Mouse (Mus musculus) MEL (cell line): ENCODE results near the gene Csnk2a2. TPM values are rescaled to one million over a fixed set of nuclear protein-coding genes. Genes with fewer than 3 reads are reported as not detected.

Experiments
- DNase-seq: peaks from one replicate; pipeline ENCODE4 v3.0.0; 2011; ENCODE audit warnings: low read depth, low spot score
- H3K27ac ChIP-seq: 2 replicates; pipeline ENCODE4 v1.5.1; 2012; ENCODE audit warnings: low read depth, mild to moderate bottlenecking, control low read depth, low read length, moderate library complexity; ENCODE audit not compliant: control insufficient read depth
- H3K27me3 ChIP-seq, 2 experiments: fragments of 150-350 bp in 1 of 2; sonication (generic) in 1 of 2; 2 replicates each; pipeline ENCODE4 v1.6.1; 2012; ENCODE audit warnings: low read length in 2 of 2, mild to moderate bottlenecking in 2 of 2, improper control_type of control experiment in 1 of 2, moderate library complexity in 1 of 2; ENCODE audit not compliant: insufficient read depth in 2 of 2, control insufficient read depth in 1 of 2
- H3K36me3 ChIP-seq, 2 experiments: 2 replicates each; pipeline ENCODE4 v1.6.1; 2012 to 2014; ENCODE audit warnings: low read length in 2 of 2, improper control_type of control experiment in 1 of 2, inconsistent platforms in 1 of 2, mild to moderate bottlenecking in 1 of 2; ENCODE audit not compliant: insufficient read depth in 2 of 2, control insufficient read depth in 1 of 2
- H3K4me1 ChIP-seq, 2 experiments: fragments of 150-350 bp in 1 of 2; sonication (generic) in 1 of 2; 2 replicates each; pipeline ENCODE4 v1.6.1; 2012; ENCODE audit warnings: low read length in 2 of 2, improper control_type of control experiment in 1 of 2, mild to moderate bottlenecking in 1 of 2; ENCODE audit not compliant: insufficient read depth in 2 of 2, control insufficient read depth in 1 of 2
- H3K4me3 ChIP-seq, 2 experiments: fragments of 150-350 bp in 1 of 2; sonication (generic) in 1 of 2; 2 replicates each; pipeline ENCODE4 v1.5.1; 2012; ENCODE audit warnings: low read depth in 2 of 2, low read length in 2 of 2, mild to moderate bottlenecking in 2 of 2, moderate library complexity in 2 of 2, control low read depth in 1 of 2, improper control_type of control experiment in 1 of 2; ENCODE audit not compliant: control insufficient read depth in 1 of 2, insufficient read depth in 1 of 2
- H3K79me2 ChIP-seq: 2 replicates; pipeline ENCODE4 v1.6.1; 2012; ENCODE audit warnings: mild to moderate bottlenecking, low read length, moderate library complexity; ENCODE audit not compliant: control insufficient read depth, poor library complexity, insufficient read depth
- H3K9ac ChIP-seq: 2 replicates; pipeline ENCODE4 v1.6.1; 2012; ENCODE audit warnings: low read depth, mild to moderate bottlenecking, control low read depth, low read length, moderate library complexity; ENCODE audit not compliant: control insufficient read depth, poor library complexity, severe bottlenecking
- H3K9me3 ChIP-seq: fragments of 150-350 bp; sonication (generic); replicated peaks from 2 replicates; pipeline ENCODE4 v1.6.1; 2012; ENCODE audit warnings: mild to moderate bottlenecking, low read length, improper control_type of control experiment, moderate library complexity; ENCODE audit not compliant: insufficient read depth
- BHLHE40 ChIP-seq: IDR thresholded peaks from 2 replicates; pipeline ENCODE4 v1.6.1; 2012; ENCODE audit warnings: low read depth, mild to moderate bottlenecking, inconsistent platforms, low read length, improper control_type of control experiment, borderline replicate concordance
- CHD1 ChIP-seq: IDR thresholded peaks from 2 replicates; pipeline ENCODE4 v1.6.1; 2012; ENCODE audit warnings: low read depth, mild to moderate bottlenecking, inconsistent platforms, low read length, improper control_type of control experiment
- E2F4 ChIP-seq: IDR thresholded peaks from 2 replicates; pipeline ENCODE4 v1.6.1; 2011; ENCODE audit warnings: low read depth, low read length, improper control_type of control experiment, borderline replicate concordance
- ELF1 ChIP-seq: IDR thresholded peaks from 2 replicates; pipeline ENCODE4 v1.6.1; 2014; ENCODE audit warnings: low read depth, mild to moderate bottlenecking, inconsistent platforms, low read length, improper control_type of control experiment, moderate library complexity
- GABPA ChIP-seq: IDR thresholded peaks from 2 replicates; pipeline ENCODE4 v1.6.1; 2012; ENCODE audit warnings: low read depth, mild to moderate bottlenecking, inconsistent platforms, low read length, improper control_type of control experiment, moderate library complexity
- HCFC1 ChIP-seq: IDR thresholded peaks from 2 replicates; pipeline ENCODE4 v1.6.1; 2012; ENCODE audit warnings: low read depth, mild to moderate bottlenecking, inconsistent platforms, low read length, improper control_type of control experiment, moderate library complexity
- JUND ChIP-seq: IDR thresholded peaks from 2 replicates; pipeline ENCODE4 v1.6.1; 2011; ENCODE audit warnings: low read depth, mild to moderate bottlenecking, improper control_type of control experiment, low read length
- KAT2A ChIP-seq: conservative IDR thresholded peaks from 2 replicates; pipeline ENCODE4 v1.6.1; 2012; ENCODE audit warnings: low read depth, low read length, improper control_type of control experiment, inconsistent platforms
- MAFK ChIP-seq: IDR thresholded peaks from 2 replicates; pipeline ENCODE4 v1.6.1; 2011; ENCODE audit warnings: low read depth, mild to moderate bottlenecking, low read length, improper control_type of control experiment, borderline replicate concordance
- MAZ ChIP-seq: IDR thresholded peaks from 2 replicates; pipeline ENCODE4 v1.6.1; 2012; ENCODE audit warnings: low read depth, mild to moderate bottlenecking, inconsistent platforms, low read length, improper control_type of control experiment
- MEF2A ChIP-seq: IDR thresholded peaks from 2 replicates; pipeline ENCODE4 v1.6.1; 2014; ENCODE audit warnings: low read depth, mild to moderate bottlenecking, inconsistent platforms, low read length, improper control_type of control experiment; ENCODE audit not compliant: poor library complexity, insufficient replicate concordance, severe bottlenecking; ENCODE audit errors: extremely low read depth
- MXI1 ChIP-seq: IDR thresholded peaks from 2 replicates; pipeline ENCODE4 v1.6.1; 2011; ENCODE audit warnings: mild to moderate bottlenecking, low read depth, low read length, improper control_type of control experiment
- MYB ChIP-seq: IDR thresholded peaks from 2 replicates; pipeline ENCODE4 v1.6.1; 2011; ENCODE audit warnings: mild to moderate bottlenecking, low read depth, low read length, improper control_type of control experiment
- MYC ChIP-seq: IDR thresholded peaks from 2 replicates; pipeline ENCODE4 v1.6.1; 2011; ENCODE audit warnings: low read depth, mild to moderate bottlenecking, low read length, improper control_type of control experiment, moderate library complexity
- NELFE ChIP-seq: IDR thresholded peaks from 2 replicates; pipeline ENCODE4 v1.6.1; 2011; ENCODE audit warnings: low read depth, low read length, improper control_type of control experiment
- POLR2AphosphoS2 ChIP-seq: IDR thresholded peaks from 2 replicates; pipeline ENCODE4 v1.6.1; 2011; ENCODE audit warnings: low read length, improper control_type of control experiment
- RAD21 ChIP-seq: IDR thresholded peaks from 2 replicates; pipeline ENCODE4 v1.6.1; 2011; ENCODE audit warnings: mild to moderate bottlenecking, low read depth, low read length, improper control_type of control experiment
- SIN3A ChIP-seq: IDR thresholded peaks from 2 replicates; pipeline ENCODE4 v1.6.1; 2012; ENCODE audit warnings: low read length, improper control_type of control experiment, inconsistent platforms
- SMC3 ChIP-seq: IDR thresholded peaks from 2 replicates; pipeline ENCODE4 v1.6.1; 2011; ENCODE audit warnings: low read depth, low read length, improper control_type of control experiment
- TBP ChIP-seq: IDR thresholded peaks from 2 replicates; pipeline ENCODE4 v1.8.0; 2011; ENCODE audit warnings: low read depth, low read length, improper control_type of control experiment
- UBTF ChIP-seq: IDR thresholded peaks from 2 replicates; pipeline ENCODE4 v1.6.1; 2012; ENCODE audit warnings: low read depth, mild to moderate bottlenecking, inconsistent platforms, low read length, improper control_type of control experiment, moderate library complexity, borderline replicate concordance; ENCODE audit not compliant: insufficient read depth
- ZC3H11A ChIP-seq: IDR thresholded peaks from 2 replicates; pipeline ENCODE4 v1.6.1; 2012; ENCODE audit warnings: low read depth, mild to moderate bottlenecking, inconsistent platforms, low read length, improper control_type of control experiment
- ZKSCAN1 ChIP-seq: IDR thresholded peaks from 2 replicates; pipeline ENCODE4 v1.6.1; 2012; ENCODE audit warnings: low read depth, mild to moderate bottlenecking, inconsistent platforms, low read length, improper control_type of control experiment, moderate library complexity
- ZNF384 ChIP-seq: IDR thresholded peaks from 2 replicates; pipeline ENCODE4 v1.6.1; 2012; ENCODE audit warnings: low read depth, mild to moderate bottlenecking, inconsistent platforms, low read length, improper control_type of control experiment
- polyA plus RNA-seq, 2 experiments: library from polyadenylated mRNA; stranded (reverse) in 1 of 2; unstranded in 1 of 2; fragments of >175 nt in 1 of 2; fragments of >200 nt in 1 of 2; gene quantifications; 2 replicates each; pipeline versions ENCODE4 v1.2.1 to v1.2.4; 2012; ENCODE audit warnings: low replicate concordance in 2 of 2, low read depth in 1 of 2; ENCODE audit not compliant: insufficient read length in 2 of 2, insufficient read depth in 1 of 2, missing spikeins in 1 of 2
- total RNA-seq: library from RNA; depleted of rRNA; stranded (reverse); fragments of 300-350 nt; gene quantifications from 2 replicates; pipeline ENCODE4 v1.2.3, GENCODE M21; 2012

Gene Csnk2a2
- total and polyA plus RNA-seq, 3 experiments: 44.0 to 121 TPM; not detected in 1

DNA sequence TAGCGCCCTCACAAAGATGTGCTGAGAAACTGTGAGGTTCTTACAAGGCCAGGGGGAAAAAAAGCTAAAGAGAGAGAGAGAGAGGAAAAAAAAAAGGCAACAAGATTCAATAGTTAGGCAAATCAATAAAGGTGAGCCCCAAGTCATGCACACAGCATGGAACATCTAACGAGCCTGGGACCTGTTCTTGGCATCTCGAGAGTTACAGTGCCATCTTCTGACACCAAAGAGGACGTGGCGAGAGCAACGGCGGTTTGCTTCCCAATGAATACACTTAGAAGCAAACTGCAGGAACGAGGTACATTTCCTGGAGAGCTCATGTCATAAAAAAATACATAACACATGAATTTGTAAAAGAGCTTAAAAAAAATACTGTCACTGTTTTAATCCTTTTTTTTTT, 37.3 kb downstream of the Csnk2a2 start:
- Histone ChIP-seq H3K79me2 (no peaks in the 10 kb centered on the region), H3K9ac (no peak overlapping the region), H3K36me3 (peaks cover 0 to 26% of the 10 kb centered on the region in 2 experiments; a peak in 2 of 4 replicates), H3K27ac (no peak overlapping the region), H3K27me3 (no peaks in the 10 kb centered on the region), H3K9me3 (no peaks in the 10 kb centered on the region), H3K4me3 (no peak overlapping the region), H3K4me1 (no peaks in the 10 kb centered on the region)
- DNase-seq: no peak
- TF ChIP-seq MXI1 (no peak), ELF1 (no peak), JUND (no peak), SMC3 (no peak), MYB (no peak), MAZ (no peak), BHLHE40 (no peak)

DNA sequence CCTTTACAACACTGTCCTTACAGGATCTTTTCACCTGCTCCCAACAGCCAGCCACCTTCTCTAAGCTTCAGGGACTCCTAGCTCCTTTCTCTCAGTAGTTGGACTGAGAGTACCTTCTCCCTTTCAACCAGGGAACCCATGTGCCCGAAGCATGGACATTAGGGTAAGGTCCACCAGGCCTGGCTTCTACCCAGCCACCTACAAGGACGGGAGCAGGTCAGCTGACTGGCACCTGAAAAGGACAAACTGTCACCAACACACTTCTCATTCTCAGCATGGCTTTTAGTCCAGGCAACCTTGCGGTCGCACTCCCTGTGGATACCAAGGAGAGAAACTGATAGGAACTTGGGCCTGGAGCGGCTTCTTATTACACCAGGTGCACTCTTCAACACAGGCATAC, 39.6 kb downstream of the Csnk2a2 start:
- no peak overlapping the region for H3K4me3 ChIP-seq
- no peak overlapping the region for H3K9ac ChIP-seq
- no peaks in the 10 kb centered on the region for H3K9me3 ChIP-seq
- no peaks in the 10 kb centered on the region for H3K79me2 ChIP-seq
- no peak for DNase-seq
- no peaks in the 10 kb centered on the region for H3K27me3 ChIP-seq
- H3K36me3 ChIP-seq: peaks cover 0 to 22% of the 10 kb centered on the region in 2 experiments; a peak in 2 of 4 replicates
- TF ChIP-seq BHLHE40 (no peak), MYC (no peak), HCFC1 (no peak), ZC3H11A (no peak), MAZ (no peak), RAD21 (no peak), MAFK (no peak), ZKSCAN1 (no peak), KAT2A (no peak), ZNF384 (no peak), NELFE (no peak), UBTF (no peak), GABPA (no peak), CHD1 (no peak), E2F4 (no peak), JUND (no peak), SIN3A (no peak), POLR2AphosphoS2 (no peak), TBP (no peak), MEF2A (no peak)
- TF ChIP-seq, all 39 proteins: peak for 0
- Histone ChIP-seq H3K27ac (no peak overlapping the region), H3K4me1 (no peaks in the 10 kb centered on the region)
